Mouse (Mus musculus): ENCODE results near the gene Eif5b.

DNA sequence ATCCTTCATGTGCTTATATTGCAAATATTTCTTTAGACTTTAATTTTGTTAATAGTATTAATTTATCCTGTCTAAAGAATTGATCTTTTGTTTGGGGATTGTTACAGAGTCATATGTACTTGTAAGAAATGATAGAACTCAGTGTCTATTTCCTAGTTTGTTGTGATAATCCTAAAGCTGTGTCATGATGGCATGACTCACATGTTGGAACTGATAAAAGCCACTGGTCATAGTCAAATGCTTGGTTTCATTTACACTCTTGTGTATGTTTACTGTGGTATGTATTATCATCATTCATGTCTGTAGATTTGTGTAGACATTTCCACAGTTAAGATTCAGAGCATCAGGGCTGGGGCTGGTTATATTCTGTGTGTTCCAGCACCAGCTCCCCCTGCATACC, 14.7 kb downstream of the Eif5b start:
- TF ChIP-seq CTCF (IDR thresholded peaks at IDR 0.05; ENCODE audit: control insufficient read depth, insufficient read depth, low read length) (no peak), POLR2A (IDR thresholded peaks at IDR 0.05; ENCODE audit: borderline replicate concordance, control insufficient read depth, low read depth, low read length) (no peak)
